Mouse (Mus musculus) left cerebral cortex, adult 11 months (tissue): ENCODE results near the gene Tmem201.
"Not testable (repeated sequence)": the region's sequence is repeated elsewhere in the genome, so short reads cannot be mapped to it uniquely, and the experiment has no call there.

Experiments used
- DNase-seq: peaks from one replicate; pipeline ENCODE4 v3.0.0; 2022; ENCODE audit warnings: low spot score

Gene Tmem201

GRCm38 (mm10) chr4:149737383-149738324 lies at the start of gene Tmem201:
Gene Tmem201 (minus strand): TSS chr4:149738044.
- peak; percentile 94 for DNase-seq

GRCm38 (mm10) chr4:149784901-149785300 lies 47.1 kb upstream of the Tmem201 start:
- no peak for DNase-seq

GRCm38 (mm10) chr4:149784371-149784770 lies 46.5 kb upstream of the Tmem201 start:
- DNase-seq: no peak

- no peak for DNase-seq
These were observed 45.1 kb upstream of the Tmem201 start for GRCm38 (mm10) chr4:149782975-149783374.

GRCm38 (mm10) chr4:149780565-149781356 lies 42.9 kb upstream of the Tmem201 start:
- no peak for DNase-seq

- no peak for DNase-seq
These were observed 42.1 kb upstream of the Tmem201 start for GRCm38 (mm10) chr4:149779966-149780365.

GRCm38 (mm10) chr4:149777126-149777525 lies 39.3 kb upstream of the Tmem201 start:
- DNase-seq: no peak

GRCm38 (mm10) chr4:149775760-149776362 lies 38.0 kb upstream of the Tmem201 start:
- DNase-seq: no peak

- DNase-seq: no peak
These were observed 37.5 kb upstream of the Tmem201 start for GRCm38 (mm10) chr4:149775330-149775729.

GRCm38 (mm10) chr4:149774094-149774470 lies 36.2 kb upstream of the Tmem201 start, which contains the start of gene Slc25a33:
Gene Slc25a33 (minus strand): TSS chr4:149774277.
- peak; percentile 94 for DNase-seq

- no peak for DNase-seq
These were observed 35.7 kb upstream of the Tmem201 start for GRCm38 (mm10) chr4:149773408-149774093.

- no peak for DNase-seq
These were observed 34.5 kb upstream of the Tmem201 start for GRCm38 (mm10) chr4:149772394-149772793.

- DNase-seq: no peak
These were observed 27.4 kb upstream of the Tmem201 start for GRCm38 (mm10) chr4:149765201-149765600.

GRCm38 (mm10) chr4:149763335-149763734 lies 25.5 kb upstream of the Tmem201 start:
- no peak for DNase-seq

GRCm38 (mm10) chr4:149759517-149759916 lies 21.7 kb upstream of the Tmem201 start:
- DNase-seq: no peak

- DNase-seq: no peak
These were observed 20.6 kb upstream of the Tmem201 start for GRCm38 (mm10) chr4:149758423-149758822.

GRCm38 (mm10) chr4:149756546-149756945 lies 18.7 kb upstream of the Tmem201 start:
- not testable (repeated sequence) for DNase-seq

GRCm38 (mm10) chr4:149752836-149753235 lies 15.0 kb upstream of the Tmem201 start:
- DNase-seq: no peak

GRCm38 (mm10) chr4:149752124-149752799 lies 14.4 kb upstream of the Tmem201 start:
- no peak for DNase-seq

GRCm38 (mm10) chr4:149750671-149751070 lies 12.8 kb upstream of the Tmem201 start:
- no peak for DNase-seq

- DNase-seq: not testable (repeated sequence)
These were observed 11.8 kb upstream of the Tmem201 start for GRCm38 (mm10) chr4:149749663-149750015.
